Mouse (Mus musculus) thymus, adult 2 months (tissue): ENCODE data around the gene Gm11492.

ENCODE experiments used
- CTCF ChIP-seq: fragments of 200-500 bp; IDR thresholded peaks from 2 replicates; pipeline ENCODE4 v1.5.1; 2012; ENCODE audit warnings: mild to moderate bottlenecking, control low read depth, low read length, moderate library complexity, borderline replicate concordance; ENCODE audit not compliant: control insufficient read depth, poor library complexity, insufficient read depth; ENCODE audit errors: extremely low read depth
- POLR2A ChIP-seq: fragments of 200-500 bp; IDR thresholded peaks from 2 replicates; pipeline ENCODE4 v1.6.1; 2012; ENCODE audit warnings: mild to moderate bottlenecking, low read length, control low read depth, moderate library complexity; ENCODE audit not compliant: control insufficient read depth, poor library complexity, insufficient read depth; ENCODE audit errors: extremely low read depth

DNA sequence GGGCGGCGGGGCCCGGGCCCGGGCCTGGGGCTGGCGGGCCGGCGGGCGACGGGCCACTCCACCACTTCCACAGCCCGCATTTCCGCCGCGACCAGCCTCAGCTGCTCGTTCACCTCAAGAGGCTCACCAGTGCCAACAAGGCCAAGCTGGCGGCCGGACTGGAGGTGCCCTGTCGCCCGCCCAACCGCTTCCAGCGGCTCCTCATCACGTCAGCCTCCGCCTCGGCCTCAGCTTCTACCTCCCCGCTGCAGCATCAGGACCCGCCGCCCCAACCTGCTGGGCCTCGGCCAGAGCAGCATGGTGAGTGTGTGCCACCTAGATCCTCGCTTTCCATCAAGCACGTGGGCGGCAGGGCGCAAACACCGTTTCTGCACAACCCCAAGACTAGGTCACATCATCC, 51.2 kb downstream of the Gm11492 start:
- TF ChIP-seq CTCF (no peak), POLR2A (no peak)
